Mouse (Mus musculus): ENCODE data around the gene Cntnap5a.

Cntnap5a gene

DNA sequence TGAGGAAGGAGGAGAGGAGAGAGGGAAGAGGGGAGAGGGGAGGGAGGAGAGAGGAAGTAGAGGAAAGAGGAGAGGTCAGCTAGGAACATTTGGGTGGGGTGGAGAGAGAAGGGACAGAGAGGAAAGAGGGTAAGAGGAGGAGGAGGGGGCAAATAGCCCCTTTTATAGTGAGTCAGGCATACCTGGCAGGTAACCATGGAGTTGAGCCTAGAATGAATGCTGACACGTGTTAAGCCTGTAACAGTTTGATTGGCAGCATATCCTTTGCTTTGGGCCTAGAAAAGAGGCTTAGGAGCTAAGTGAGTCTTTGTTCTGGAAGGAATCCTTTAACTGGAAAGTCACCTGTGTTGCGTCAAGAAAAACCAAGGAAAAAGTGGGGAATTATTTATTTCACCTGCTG, 681.6 kb downstream of the Cntnap5a start:
- DNase-seq (ENCODE audit: low spot score) = no peak

DNA sequence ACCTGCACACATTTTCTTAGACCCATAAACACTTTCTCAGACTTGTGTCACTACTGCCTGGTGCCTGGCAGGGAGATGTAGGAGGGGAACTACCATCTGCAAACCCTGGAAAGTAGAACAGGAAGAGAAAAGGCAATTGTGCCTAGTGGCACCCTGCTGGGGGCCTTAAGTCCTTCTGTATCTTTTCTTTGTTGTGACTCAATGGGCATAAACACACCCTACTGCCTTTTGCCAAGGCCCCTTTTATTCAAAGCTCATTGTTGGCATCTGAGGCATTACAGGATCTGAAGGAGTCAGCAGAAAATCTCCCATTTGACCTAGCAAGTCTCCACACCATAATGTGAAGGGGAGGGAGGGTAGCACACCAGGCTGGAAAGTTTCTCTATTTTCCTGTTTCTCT, 682.2 kb downstream of the Cntnap5a start:
- peak; percentile 1 for DNase-seq (ENCODE audit: low spot score)

DNA sequence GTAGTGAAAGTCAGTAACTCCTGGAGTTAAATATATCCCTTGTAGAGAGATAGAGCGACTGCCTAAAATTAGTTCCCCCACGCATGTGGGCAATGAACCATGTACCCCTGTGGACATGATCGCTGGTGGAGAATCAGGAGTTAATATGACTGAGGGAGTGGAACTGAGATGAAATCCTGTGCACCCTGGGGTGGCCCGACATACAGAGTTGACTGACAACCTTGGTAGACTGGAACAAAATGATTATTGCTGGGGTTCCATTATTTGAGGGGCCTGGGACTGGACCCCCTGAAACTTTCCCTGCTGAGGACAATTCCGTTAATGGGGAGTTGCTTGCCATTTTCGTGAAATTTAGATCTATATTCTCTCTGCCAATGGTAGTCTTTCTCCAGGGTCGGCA, 683.0 kb downstream of the Cntnap5a start:
- DNase-seq (ENCODE audit: low spot score) = no peak

DNA sequence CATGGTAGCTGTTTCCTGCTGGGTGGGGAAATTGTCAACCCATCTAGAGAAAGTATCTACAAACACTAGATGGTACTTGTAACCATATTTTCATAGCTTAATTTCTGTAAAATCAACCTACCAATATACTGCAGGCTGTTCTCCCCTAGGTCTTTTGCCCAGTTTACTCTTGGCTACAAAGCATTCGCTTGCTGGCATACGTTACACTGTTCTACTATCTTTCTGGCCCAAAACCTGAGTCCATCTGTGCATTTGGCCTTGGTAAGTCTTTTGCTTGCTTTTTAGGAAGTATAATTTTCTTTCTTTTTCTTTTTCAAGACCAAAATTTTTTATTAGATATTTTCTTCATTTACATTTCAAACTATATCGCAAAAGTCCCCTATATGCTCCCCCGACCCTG, 686.3 kb downstream of the Cntnap5a start:
- no peak for DNase-seq (ENCODE audit: low spot score)

DNA sequence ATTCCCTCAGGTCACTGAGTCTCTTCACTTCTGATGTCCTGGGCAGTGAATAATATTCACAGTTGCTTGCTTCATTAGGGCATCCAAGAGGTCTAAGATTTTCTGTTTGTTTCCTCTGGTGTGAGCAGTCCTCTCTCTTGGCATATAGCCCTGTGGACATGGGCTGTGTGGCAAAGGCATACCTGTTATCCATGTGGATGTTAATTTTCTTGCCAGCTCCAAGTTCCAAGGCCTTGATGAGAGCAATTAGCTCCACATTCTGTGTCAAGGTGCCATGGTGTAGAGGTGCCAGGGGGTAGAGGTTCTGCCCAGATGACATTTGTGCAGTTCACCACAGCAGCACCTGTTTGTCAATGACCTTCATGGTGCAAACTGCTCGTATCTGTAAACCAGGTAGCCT, 689.0 kb downstream of the Cntnap5a start:
- no peak for DNase-seq (ENCODE audit: low spot score)

DNA sequence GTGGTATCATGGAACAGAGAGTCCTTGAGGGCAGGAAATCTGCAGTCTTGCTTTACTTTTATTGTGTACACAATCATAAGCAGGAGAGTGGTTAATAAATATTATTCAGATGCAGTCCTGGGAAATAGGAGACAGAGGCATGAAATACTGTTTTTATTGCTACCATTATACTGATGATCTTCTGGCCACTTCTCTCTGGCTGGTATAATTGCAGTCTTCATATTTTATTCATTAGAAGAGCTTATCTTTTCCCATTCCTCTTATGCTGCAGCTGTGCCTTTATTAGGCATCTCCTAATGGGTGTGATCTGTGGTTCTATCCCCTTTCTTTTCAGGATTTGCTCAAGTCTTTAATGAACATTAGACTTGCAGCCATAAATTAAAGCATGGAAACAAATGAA, 707.8 kb downstream of the Cntnap5a start:
- DNase-seq (ENCODE audit: low spot score) = no peak

DNA sequence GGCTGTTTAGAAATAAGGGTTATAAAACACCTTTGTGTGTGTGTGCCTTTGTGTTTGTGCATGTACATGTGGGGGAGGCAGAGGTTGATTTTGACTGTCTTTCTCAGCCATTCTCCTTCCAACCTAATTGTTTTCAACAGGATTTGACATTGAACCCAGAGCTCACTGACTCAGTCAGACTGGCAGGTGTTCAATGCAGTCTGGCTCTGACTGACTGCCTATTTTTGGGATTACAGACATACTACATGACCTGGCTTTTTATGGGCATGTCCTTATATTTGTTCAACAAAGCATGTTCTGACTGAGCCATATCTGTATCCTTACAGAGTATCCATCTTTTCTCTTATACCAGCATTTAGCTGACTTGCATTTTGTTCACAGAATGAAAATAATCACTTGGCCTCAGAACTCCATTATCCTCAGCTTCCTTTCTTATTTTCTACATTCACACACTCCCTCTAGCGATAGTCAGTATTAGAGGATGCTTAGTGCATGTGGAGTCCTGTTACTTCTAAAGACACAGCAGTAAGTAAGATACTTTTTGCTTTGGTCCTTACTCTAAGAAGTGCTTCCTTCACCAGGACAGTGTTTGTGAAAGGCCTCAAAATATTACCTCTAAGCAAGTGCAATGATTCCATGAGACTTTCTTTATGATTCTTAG, 717.6 kb downstream of the Cntnap5a start:
- DNase-seq (ENCODE audit: low spot score) = no peak

DNA sequence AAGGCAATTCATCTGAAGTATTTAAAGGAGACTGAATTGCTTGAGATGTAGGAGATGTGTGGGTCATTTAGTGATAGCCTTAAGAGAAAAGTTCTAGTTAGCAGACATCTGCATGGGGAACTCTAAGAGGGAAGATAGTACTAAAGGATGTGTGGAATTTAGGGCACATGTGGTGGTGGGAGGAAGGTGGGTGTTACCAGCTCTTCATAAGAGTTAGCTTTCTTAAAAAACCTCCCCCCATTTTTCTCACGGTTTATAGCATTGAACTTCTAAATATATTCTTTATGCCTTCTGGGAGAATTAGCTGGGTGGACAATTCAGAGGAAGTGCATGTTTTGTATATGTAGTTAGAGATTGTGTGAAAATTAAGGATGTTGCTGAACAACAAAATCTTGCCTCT, 725.3 kb downstream of the Cntnap5a start:
- no peak for DNase-seq (ENCODE audit: low spot score)

DNA sequence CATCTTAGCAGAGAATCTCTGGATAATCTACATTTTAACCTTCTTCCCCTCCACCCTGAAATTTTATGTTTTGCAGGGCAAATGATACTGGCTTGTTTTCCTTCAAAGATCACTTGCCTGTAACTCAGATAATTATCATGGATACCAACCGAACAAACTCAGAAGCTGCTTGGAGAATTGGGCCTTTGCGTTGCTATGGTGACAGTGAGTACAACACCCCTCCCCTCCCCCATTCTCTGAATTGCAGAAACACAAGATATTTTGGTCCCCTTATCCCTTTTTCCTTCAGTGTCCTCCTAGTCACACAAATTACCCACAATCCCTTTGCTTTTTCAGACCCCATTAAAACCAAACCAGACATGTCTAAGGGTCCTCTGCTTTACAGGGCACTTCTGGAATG, 743.8 kb downstream of the Cntnap5a start:
- no peak for DNase-seq (ENCODE audit: low spot score)

DNA sequence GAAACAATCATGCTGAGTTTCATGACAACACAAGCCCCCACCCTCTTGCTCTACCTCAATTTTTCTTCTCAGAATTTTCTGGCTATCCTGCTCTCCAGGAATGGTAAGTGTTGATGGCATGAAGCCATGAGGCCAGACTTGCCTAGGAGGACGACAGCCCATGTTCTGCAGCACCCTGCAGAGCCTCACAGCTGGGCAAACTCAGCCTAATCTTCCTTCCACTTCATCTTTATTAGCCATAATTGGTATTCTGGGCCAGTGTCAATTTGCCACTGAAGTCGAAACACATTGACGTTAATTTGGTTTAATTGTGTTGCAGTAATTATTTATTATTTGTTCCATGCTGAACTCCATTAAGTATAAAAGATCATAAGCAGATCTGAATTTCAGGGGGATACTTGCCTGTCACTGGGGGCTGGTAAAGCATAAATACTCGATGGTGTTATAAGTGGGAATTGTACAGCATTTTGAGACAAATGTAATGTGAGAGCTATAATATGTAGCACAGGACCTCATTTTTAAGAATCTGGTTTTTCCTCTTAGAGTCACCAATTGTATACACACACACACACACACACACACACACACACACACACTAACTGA, 770.7 kb downstream of the Cntnap5a start:
- no peak for DNase-seq (ENCODE audit: low spot score)

DNA sequence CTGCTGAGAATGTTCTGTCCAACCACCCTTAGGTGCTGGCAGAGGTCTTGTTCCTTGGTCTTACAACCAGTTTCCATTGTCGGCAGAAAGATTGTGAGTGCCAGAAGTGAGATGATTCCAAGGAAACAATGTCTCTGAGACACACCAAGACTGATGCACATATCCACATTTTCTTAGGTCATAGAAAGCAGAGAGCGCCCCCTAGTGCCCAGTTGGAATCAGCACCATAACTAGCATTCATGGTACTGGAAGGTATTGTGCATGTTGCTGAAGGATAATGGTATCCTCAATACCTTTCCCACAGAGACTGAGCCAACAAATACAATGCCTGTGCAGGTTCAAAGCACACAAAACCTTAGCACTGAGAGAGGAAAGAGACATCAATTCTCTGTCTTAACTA, 793.1 kb downstream of the Cntnap5a start:
- no peak for DNase-seq (ENCODE audit: low spot score)

DNA sequence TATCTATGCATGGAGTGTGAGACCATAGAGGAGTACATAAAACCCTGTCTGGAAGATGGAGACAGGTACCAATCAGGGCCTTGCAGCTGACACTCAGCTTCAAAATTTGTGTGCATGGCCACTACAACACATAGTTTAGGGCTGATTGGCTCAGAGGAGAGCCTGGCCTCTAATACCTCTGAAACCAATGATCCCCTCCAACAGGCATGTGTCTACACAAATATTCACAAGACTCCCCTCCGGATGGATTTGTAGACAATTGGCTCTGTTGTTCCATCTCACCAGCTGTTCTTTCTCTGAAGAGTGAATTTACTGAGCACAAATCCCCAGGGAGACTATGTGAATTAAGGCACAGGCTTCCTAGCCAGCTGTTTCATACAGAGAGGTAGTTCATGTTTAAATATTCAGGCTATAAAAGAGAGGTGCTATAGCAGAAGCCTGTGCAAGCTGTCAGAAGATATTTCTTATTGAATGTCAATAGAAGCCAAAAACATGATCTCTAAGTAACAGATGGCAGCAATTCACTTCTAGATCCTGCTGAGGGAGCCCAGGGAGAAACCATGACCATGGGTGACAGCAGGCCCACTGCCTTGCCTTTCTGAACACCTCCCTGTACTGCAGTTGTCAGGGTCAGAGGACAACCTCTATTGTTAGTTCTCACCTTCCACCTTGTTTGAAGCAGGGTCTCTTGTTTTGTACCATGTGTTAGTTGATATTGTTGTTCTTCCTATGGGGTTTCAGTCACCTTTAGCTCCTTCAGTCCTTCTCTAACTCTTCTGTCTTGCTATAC, 804.4 kb downstream of the Cntnap5a start:
- no peak for DNase-seq (ENCODE audit: low spot score)

DNA sequence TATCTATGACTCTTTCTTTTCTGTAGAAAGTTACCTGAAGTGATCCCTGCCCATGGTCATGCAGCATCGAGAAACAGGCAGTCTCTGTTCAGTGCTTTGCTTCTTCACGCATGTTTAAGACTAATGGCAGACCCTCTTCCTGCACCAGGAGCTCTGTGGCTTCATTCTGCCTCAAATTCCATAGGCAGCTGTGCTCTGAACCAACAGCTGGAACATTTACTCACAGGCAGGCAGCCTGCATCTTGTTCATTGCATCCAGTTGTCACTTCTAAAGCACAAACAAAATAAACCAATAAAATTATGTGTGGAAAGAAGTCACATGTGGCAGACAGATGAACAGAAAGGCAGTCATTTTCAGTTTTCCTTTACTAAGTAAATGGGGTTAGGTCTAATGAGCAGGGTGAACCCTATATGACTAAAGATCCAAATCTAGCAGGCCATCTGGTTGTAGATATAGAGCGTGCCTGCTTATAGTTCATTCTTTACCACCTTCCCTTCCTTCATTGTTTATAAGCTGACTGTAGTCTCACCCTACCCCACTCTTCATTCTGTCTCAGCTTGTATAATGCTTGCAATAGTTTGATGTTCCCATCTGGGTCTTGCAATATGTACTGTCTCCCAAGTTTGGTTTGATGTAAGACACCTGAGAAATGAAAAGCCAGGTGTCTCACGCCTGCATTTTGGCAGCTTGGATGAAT, 893.6 kb downstream of the Cntnap5a start:
- no peak for DNase-seq (ENCODE audit: low spot score)

DNA sequence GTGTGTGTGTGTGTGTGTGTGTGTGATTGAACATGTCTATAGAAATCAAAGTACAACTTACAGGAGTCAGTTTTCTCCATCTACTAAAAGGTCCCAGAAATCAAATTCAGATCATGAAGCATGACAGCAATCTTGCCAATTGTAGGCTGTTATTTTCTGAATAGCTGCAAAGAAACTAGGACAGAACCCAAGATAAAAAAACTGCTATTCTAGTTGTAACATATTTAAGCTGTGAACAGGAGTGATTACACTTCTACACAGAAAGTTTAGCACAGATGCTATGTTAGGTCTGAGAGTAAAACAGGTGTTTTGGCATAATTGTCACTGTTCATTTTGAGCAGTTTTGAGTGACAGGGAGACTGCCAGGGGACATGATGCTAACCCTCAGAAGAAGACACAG, 931.7 kb downstream of the Cntnap5a start:
- DNase-seq (ENCODE audit: low spot score) = no peak

Measured in ovary, adult 18-20 months (tissue).